Mouse (Mus musculus) cerebellum, postnatal 25 days (tissue): ENCODE results near the gene Etv1.

Source experiments
- DNase-seq, 2 experiments: peaks; one replicate each; pipeline ENCODE4 v3.0.0; 2021; ENCODE audit warnings: mixed read lengths in 2 of 2

Gene Etv1

DNA sequence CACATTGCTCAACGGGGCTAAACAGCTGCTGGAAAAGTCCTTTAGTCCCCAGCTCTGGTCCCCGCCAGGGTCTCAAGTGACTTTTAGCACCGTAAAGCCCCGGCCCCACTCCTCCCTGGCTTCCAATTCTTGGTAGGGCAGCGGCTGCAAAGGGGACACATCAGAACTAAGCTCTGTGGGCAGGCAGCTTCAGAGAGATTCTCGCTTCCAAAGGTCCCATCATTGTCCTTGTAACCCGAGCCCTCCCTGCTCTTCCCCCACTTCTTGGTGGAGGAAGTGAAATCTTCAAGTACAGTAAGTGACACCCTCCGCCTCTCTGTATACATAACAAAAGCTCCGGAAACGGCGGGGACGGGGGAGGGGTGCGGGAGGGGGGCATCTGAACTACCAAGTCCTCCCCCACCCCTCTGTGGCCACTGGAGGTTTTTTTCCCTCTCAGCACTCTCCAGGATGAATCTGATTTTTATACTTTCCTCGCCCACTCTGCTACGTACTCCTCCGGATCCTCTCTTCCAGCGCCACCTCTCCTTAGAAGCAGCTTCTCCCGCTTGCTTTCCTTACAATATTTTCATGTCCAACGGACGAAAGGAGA, at the start of gene Etv1:
Etv1 (plus strand) TSS at position 195 of the 592 bp plus-strand sequence.
- peak; percentile 55 to 67 for DNase-seq

DNA sequence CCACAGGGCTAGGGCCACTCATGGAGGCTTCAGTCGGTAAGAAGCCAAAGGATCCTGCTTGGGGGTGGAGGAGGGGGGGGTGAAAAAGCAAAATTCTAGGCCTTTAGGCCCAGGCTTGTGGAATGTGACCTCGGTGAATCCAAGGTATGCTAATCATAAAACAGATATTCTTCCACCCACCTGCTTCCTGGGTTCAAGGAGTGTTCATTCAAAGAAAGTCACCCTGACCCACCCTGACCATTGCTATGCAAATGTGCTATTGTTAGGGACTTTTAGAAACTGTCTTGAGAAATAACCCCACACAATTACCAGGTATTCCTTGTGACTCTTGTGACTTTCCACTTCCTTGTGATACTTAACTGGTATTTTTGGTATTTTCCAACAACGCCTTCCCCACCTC, 49.5 kb upstream of the Etv1 start:
- DNase-seq: no peak

DNA sequence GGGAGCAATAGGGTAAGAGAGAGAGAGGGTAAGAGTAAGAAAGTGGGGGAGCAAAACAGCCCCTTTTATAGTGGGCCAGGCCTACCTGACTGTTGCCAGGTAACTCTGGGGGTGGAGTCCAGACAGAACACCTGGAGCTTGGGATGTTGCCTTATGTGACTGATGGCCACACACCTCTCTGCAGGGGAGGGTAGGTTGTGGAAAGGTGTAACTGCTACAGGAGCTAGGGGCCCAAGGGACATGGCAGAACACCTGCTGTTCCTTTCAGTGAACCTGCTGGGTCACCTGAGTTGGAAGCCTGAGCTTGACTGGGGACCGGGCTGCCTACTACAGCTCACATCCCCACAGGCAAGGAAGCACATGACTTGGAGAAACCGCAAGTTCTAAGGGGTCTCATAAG, 48.4 kb upstream of the Etv1 start:
- DNase-seq: no peak

DNA sequence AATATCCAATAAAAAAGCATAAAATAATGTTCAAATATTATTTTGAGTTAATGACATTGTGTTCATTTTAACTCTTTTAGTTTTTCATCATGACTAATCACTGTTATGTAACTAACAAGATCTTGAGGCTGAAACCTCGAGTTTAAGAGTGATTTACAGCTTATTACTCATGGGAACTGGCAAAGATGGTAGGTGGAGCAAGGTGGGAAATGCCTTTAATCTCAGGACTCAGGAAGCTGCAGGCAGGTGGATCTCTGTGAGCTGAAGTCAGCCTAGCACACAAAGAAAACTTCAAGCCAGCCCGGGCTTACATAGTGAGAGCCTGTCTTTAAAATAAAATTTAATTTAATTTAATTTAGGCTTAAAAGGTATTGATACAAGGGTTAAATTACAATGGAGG, 19.9 kb upstream of the Etv1 start:
- no peak for DNase-seq

DNA sequence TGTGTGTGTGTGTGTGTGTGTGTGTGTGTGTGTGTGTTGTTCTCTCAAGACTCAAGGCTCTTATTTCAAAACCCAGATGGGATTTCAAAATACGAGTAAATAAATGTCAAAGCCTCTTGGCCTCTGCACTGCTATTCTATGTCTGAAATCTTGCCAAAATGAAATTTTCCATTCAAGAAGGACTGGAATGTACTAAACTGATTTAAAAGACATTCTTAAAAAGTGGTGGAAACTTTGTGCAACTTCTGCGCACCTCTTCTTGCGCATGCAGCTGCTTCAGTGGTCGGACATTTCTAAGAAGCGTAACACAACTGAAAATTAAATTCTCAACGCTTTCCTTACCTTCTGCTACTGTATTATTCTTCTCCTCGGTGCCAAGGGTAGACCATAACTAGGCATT, 1.9 kb upstream of the Etv1 start:
- DNase-seq: no peak

DNA sequence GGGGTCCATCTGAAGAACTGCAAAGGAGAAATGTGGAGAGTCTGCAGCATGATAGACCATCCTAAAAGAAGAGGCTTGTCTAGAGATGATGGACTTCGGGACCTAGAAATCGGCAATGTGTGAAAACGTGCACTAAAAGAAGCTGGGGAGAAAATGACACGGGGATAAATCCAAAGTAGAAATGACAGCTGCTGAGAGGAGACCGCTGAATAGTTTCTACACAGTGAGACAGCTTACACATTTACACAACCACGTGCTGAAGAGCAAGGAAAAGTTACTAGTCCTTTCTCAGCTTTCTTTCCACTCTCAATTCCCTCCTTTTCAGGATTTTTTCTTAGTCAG, 1.3 kb upstream of the Etv1 start:
- no peak for DNase-seq

DNA sequence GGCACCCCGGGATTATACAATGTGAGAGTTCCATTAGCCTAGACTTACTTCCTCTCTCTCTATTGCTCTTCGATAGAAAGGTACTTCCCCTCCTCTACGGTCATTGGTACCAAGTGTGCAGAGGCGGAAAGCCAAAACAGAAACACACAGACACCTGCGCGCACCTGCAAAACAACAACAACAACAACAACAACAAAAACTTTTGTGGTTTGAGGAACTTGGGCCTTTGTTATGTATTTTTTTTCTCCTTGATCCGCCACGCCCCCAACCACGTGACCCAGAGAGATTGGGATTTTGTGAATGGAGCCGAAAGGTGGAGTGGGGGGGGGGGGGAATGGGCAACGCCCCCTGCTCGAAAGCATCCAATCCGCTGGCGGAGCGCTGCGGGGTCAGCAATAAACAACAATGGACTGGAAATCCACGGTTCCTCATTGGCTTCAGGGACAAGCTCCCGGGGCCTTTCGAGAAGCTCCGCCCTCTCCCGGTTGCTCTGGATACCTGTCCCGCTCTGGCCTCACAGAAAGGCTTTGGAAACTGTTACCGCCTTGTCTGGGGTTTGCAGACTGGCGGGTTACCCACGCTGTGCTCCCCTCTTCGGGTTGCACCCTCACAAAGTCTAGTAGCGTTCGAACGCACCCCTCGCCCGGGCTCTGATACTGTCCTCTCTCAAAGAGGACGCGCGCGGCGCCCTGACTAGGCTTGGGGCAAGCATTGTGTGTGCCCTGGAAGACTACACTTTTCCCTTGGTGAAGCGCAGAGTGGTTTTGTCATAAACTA, 693 bp upstream of the Etv1 start:
- DNase-seq: peak; percentile 87 to 90

DNA sequence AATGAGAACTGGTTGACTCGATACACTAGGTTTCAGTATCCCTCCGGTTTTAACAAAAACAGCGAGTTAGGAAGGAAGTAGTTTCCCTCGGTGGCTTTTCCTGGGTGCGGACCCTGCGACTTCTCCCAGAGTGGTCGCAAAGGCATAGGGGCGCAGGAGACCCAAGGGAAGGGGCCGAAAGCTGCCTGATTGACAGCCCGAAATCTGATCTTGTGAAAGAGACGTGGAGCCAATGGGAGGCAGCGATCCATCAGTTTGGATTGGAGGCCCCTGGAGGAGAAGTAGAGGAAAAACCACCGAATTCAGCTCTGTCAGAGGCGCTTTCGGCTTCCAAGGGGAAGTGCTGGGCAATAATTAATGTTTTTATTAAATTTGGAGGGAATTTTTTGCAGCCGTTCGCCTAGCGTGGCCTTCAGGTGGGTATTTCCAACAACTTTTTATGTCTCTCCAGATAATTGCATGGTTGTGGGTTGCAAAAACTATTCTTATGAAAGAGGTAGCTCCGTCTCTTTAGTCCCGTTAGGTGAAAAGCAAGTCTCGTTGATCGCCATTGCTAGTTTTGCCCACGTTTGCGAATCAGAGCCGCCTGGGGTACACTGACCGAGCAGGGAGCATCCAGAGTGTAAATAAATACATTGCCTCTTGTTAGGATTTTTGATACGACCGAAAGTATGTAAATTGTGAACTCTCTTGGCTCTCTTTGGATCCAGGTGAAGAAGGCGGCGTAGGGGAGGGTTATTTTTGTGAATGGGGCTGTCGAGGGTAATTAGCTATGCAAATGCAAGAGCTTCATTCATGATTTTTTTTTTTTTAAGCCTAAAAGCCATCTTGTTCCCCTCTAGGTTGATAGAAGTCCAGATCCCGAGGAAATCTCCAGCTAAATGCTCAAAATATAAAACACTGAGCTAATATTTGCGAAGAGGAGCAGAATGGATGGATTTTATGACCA, 1.1 kb downstream of the Etv1 start:
- peak; percentile 75 to 80 for DNase-seq

DNA sequence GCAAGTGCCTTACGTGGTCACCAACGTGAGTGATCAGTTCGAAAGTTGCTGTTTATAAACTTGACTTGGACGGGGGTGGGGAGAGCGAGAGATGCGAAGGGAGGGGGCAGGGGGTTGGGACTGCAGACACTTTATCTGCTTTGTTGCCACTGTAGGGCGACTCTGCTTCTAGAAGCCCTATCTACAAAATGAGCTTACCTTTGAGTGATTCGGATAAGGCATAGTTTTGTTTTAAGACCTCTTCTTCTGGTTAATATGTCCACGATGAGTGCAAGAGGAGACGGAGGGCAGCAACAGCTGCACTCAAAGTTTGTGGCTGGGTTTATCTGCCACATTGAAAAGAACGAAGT, 1.8 kb downstream of the Etv1 start:
- DNase-seq: peak; percentile 67 to 78

DNA sequence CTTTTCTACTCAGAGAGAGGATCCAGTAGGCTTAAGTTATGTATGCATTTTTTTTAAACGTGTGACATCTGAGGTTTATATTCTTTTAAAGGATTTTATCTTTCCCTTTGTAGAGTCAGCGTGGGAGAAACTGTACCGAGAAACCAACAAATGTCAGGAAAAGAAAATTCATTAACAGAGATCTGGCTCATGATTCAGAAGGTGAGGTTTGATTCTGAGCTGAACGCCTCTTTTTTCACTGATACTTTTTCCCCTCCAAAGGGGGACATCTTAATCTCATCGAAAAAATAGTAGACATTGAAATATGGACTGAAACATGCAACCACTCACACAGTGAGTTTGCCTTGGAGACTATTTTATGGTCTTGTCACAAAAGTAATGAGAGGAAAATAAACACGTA, 2.5 kb downstream of the Etv1 start:
- no peak for DNase-seq

DNA sequence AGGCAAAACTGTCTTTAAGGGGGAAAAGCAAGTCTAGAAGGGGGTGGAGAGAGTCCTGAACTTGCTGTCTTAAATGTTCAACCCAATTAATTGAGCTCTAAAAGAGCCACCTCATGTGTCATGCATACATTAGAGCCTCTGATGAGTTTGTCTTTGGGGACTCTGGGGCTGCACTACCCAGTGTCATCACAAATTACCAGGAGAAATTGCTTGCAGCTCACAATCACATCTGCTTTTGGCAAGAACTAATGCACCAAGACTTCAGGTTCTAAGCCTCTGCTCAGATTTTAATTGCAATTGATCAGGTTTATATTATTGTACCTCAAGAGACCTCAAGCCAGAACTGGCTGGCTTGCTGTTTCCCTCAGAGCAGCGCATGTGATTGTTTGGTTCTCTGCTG, 4.1 kb downstream of the Etv1 start:
- peak; percentile 54 to 62 for DNase-seq

DNA sequence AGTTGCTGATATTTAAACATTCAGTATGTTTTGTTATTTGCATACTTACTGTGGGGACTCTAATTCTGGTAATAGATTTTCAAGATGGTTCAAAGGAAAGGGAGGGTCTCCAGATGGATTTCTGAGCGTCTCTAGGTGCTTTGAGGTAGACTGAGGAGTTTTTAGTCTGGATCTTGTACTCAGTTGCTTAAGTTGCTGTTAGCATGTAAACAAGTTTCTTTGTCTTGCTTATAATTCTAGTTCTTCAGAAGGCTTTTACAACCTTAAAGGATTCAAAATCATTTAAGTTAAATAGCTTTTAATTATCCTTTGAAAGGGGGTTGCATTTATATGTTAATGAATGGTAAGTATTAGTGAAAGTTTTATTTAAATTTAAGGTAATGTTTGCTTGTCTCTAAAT, 5.0 kb downstream of the Etv1 start:
- DNase-seq: no peak

DNA sequence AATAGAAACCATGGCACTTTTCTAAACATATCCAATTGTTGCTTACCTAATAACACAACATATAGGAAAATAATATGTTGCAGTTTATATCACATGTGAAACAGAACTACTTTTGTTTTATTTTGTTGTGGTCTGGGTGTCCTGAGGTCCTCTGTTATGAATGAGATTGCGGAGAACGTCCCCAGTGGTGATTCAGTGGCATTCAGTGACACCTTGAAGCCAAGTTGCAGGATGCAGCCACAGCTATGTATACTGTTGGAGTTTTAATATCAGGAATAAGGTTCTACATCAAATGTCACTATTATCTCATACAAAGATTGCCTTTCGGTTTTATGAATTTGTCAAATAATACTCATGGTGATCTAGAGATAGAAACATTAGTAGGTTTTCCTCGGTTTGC, 7.4 kb downstream of the Etv1 start:
- peak in 1 of 2 experiments; percentile 51 for DNase-seq

DNA sequence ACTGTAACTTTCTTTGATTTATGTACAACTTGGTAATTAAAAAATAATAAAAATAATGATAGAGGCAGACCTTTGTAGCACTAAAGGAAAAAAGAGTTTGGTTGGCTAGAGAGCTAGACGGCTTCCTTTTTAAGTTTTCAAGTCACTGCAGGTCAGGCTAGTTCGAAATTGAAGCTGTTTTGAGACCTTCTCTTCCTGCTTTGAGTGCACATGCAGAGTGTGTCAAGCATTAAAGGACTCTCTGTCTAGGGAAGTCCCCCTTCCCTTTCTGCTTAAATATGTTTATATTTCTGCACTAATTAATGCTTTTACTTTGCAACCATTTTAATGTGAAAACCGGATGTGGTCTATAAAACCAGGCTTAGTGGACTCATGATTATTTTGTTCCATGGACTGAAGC, 8.5 kb downstream of the Etv1 start:
- DNase-seq: no peak

DNA sequence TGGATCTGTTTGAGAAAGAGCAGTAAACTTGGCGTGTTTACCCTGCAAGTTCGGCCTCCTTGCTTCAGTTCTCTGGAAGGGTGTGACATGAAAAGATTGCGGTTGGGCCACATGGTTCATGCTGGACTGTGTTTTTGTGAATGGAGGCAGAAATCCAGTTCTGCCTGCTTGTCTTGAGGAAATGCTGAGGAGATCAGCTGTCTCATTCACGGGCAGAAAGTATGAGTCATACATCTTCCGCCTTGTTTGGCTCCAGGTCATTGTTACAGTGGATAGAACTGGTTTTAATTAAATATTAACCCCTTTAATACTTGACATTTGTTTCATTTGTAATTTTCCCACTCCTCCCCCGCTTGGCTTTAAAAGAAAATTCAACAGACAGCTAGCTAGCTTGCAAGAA, 9.4 kb downstream of the Etv1 start:
- DNase-seq: peak; percentile 64 to 68

DNA sequence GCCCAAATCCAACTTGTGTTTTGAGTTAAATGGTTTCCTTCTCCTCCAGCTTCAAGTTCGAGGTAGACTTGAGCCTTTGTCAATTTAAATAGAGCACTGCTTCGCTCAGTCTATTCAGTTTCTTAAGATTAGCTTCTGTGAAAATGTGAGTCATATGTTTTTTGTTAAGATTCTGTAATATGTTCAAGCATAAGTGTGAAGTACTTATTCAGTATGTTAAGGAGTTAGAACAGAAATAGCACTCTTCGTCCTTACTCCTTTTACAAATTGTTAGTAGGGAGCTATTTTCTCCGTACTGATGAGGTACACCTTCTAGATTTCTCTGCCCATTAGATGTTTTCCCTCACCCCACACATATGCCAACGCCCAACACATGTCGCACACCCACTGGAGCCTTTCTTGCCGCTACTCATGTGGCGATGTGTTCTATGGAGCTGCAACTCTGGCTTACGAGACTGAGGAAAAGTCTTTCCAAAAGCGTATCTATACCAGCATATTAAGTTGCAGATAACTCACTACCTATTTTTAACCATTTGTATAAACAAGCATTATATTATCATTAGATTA, 10.7 kb downstream of the Etv1 start:
- peak in 1 of 2 experiments; percentile 29 for DNase-seq

DNA sequence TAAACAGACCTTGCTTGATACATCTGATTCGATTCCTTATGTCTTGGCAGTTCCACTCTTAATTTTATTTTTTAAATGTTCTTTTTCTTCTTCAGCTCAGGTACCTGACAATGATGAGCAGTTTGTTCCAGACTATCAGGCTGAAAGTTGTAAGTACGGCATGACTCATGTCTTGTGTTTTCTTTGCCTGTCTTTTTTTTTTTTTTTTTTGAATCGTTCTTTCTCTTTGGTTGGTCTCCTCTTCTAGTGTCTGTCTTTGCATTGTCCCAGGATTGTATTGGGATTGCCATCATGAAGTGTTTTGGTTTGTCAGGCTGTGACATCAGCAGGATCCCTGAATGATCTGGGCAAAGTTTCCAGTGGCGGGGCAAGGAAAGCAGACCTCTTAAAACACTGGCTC, 13.9 kb downstream of the Etv1 start:
- DNase-seq: no peak

DNA sequence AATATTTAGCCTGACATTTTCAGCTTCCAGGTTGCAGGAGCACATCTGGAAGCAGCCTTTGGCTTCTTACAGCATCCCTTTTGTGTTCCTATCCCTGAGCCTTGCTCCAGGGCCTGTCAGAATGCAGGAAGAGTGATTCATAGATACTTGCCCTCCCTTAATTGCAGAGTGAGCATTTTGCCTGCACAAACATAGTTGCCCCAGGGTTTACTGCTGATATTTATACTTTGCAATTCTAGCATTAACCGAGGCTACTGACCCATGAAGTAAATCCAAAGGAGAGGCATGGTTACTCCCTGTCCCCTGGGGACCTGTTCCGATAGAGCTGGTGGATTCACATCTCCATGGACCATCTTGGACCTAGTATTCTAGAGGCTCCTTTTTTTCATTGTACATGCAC, 14.5 kb downstream of the Etv1 start:
- no peak for DNase-seq

DNA sequence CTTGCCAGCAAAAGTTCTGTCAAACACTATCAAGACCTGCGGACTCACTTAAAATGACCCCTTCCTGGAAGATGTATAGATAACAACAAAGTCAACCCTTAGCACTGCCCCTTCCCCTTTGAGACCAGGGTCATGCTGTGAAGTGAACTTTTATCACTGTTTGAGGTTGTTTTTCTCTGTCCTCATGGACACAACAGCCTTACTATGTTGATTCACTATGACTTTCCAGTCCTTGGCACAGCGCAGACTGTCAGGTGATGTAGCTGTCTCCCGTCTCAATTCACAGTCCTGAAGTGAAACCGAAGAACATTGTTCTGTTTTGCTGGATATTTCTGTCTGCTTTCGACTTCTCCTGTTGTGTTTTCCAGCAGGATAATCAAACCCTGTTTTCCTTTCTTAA, 27.9 kb downstream of the Etv1 start:
- DNase-seq: peak; percentile 43 to 72

DNA sequence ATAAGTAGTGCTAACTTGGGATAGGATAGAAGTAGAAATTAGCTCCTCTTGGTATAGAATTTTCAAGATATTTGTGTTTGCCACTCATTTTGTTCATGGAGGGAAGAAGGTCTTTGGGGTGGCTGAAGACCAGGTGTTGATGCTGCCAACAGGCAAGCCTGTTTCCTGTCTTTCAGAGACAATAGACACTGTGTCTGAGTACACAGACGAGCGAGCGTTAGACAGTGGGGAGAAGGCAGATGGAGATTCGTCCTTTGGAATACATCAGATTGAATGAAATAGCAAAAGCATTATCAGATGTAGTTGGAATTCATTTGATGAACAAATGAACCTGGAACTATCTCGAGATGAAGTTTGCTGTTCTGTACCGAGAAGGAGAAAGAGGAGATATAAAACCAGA, 33.2 kb downstream of the Etv1 start:
- no peak for DNase-seq

DNA sequence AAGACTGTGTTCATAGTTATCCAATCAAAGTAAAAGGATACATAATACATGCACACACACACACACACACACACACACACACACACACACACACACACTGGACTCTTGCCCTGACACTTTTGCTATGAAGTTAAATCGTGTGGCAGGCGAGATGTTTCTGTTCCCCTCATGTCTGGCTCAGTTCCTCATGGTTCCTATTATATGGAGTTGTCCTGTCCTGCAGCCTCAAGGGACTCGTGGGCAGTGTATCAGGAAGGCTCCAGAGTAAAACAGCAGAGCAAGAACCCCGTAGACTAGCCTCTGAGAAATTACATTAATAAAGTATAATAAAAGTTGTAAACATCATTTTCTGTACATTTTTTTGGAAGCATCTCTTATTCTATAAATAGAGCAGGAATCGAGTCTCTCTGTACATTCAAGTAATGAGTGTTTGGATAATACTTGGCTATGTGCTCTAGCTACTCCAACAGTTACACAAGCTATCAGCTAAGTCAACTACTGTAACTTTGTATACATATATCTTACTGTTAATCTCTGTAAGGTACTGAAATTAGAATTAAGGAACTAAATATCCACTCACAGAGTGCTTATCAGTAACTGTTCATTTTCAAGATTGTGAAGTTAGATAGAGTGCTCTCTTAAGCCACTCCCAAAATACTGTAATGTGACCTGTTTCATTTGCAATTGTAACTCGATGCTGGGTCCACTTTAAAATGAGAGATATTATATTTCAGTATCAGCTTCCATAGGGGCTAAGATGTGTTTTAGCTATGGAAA, 35.0 kb downstream of the Etv1 start:
- DNase-seq: no peak

DNA sequence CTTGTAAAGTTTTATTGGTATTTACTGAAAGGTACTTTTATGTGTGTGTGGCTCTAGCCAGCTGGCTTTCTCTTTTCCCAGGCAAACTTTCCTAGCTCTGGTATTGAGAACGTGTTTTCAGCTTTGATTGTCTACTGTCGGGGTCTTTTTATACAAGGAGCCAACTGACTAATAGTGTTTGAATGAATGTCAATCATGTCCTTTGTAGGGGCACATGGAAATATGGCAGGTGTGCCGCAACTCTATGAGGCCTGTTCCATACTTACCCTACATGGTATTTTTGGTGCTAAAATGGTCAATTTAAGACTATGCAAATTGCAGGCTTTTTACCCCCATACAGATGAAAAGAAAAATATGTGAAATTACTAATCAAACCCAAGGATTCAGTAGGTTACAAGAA, 37.1 kb downstream of the Etv1 start:
- no peak for DNase-seq

DNA sequence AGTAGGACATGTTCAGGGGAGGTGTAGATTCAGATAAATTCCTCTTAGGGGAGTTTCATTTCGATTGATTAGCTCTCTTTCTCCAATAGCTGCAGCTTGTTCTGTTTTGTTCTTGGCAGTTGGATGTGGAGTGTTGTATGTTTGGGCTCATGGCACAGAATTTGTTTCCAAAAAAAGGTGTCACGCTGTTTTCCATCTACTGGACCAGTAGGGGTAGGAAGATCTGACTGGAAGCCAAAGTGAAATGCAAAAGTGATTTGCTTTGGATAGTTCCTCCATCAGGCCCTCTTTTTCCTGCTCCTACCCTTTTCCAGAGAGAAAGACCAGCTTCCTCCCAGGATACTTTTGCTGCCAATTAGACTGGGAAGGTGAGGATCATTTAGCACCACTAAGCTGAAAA, 39.1 kb downstream of the Etv1 start:
- DNase-seq: peak; percentile 55 to 62
